Mouse (Mus musculus): ENCODE results near the gene Mfsd13b. TPM values are rescaled to one million over a fixed set of nuclear protein-coding genes. Genes with fewer than 3 reads are reported as not detected.
"Not testable (repeated sequence)": the region's sequence is repeated elsewhere in the genome, so short reads cannot be mapped to it uniquely, and the experiment has no call there.

Mfsd13b gene
- polyA plus RNA-seq, 1 experiment from 2014 or later = 0.11 TPM

- TF ChIP-seq EP300 (IDR thresholded peaks at IDR 0.05) (no peak), CTCF (IDR thresholded peaks at IDR 0.05) (no peak)
- no peak for ATAC-seq
- Histone ChIP-seq H3K4me3 (ENCODE audit: low read depth, low read length) (no peak overlapping the region), H3K4me2 (replicated peaks; ENCODE audit: low read depth, low read length) (no peak overlapping the region), H3K9me3 (ENCODE audit: low read length) (no peaks in the 10 kb centered on the region), H3K27me3 (replicated peaks; ENCODE audit: insufficient read depth, low read length) (no peaks in the 10 kb centered on the region), H3K27ac (ENCODE audit: low read length) (no peak overlapping the region), H3K4me1 (ENCODE audit: insufficient read depth, low read depth, low read length) (no peaks in the 10 kb centered on the region), H3K36me3 (ENCODE audit: insufficient read depth, low read length) (no peaks in the 10 kb centered on the region; the same call in 1 of the 2 replicates), H3K9ac (replicated peaks; ENCODE audit: low read depth) (no peak overlapping the region)
- no peak for DNase-seq (ENCODE audit: low spot score)
- WGBS = 54% methylated on average over 3 of the region's 3 CpGs
Measured at GRCm38 (mm10) chr7:120961893-120962292, 20.4 kb upstream of the Mfsd13b start.

DNA sequence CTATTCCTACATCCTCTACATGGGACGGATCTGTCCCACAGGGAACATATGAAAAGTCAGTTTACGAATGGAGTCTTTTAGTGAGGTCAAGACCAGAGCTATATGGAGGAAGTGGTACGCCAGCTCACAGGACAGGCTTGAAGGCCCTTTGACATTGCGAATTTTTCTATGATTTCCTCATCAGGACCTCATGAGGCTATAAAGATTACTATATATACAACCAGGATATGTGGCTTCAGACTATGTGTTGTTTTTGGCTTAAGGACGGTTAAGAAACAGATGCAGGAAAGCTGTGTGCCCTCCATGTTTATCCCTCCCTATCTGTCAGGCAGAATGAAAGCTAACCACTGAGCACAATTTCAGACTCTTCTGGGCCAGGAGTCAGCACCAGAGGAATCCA, 19.2 kb upstream of the Mfsd13b start:
- TF ChIP-seq EP300 (IDR thresholded peaks at IDR 0.05) = no peak
- TF ChIP-seq CTCF (IDR thresholded peaks at IDR 0.05) = no peak
- Histone ChIP-seq H3K4me1 (ENCODE audit: insufficient read depth, low read depth, low read length) (no peaks in the 10 kb centered on the region), H3K4me3 (ENCODE audit: low read depth, low read length) (no peak overlapping the region), H3K27ac (ENCODE audit: low read length) (no peak overlapping the region), H3K4me2 (replicated peaks; ENCODE audit: low read depth, low read length) (no peak overlapping the region), H3K36me3 (ENCODE audit: insufficient read depth, low read length) (no peaks in the 10 kb centered on the region), H3K27me3 (replicated peaks; ENCODE audit: insufficient read depth, low read length) (no peaks in the 10 kb centered on the region), H3K9ac (replicated peaks; ENCODE audit: low read depth) (no peak overlapping the region), H3K9me3 (ENCODE audit: low read length) (no peaks in the 10 kb centered on the region)
- 66% methylated on average over 5 of the region's 5 CpGs for whole genome bisulfite sequencing
- no peak for DNase-seq (ENCODE audit: low spot score)
- ATAC-seq = no peak

GRCm38 (mm10) chr7:120969221-120969620, 13.1 kb upstream of the Mfsd13b start:
- H3K27ac ChIP-seq (ENCODE audit: low read length) = no peak overlapping the region
- ATAC-seq (no peak), DNase-seq (ENCODE audit: low spot score) (no peak)
- no peak for TF ChIP-seq EP300 (IDR thresholded peaks at IDR 0.05)
- no peak overlapping the region for H3K4me3 ChIP-seq (ENCODE audit: low read depth, low read length)
- H3K9me3 ChIP-seq (ENCODE audit: low read length) = no peaks in the 10 kb centered on the region
- no peaks in the 10 kb centered on the region for H3K27me3 ChIP-seq (replicated peaks; ENCODE audit: insufficient read depth, low read length)
- H3K9ac ChIP-seq (replicated peaks; ENCODE audit: low read depth) = no peak overlapping the region
- 53% methylated on average over 7 of the region's 7 CpGs for WGBS
- H3K4me2 ChIP-seq (replicated peaks; ENCODE audit: low read depth, low read length) = no peak overlapping the region
- no peaks in the 10 kb centered on the region for H3K36me3 ChIP-seq (ENCODE audit: insufficient read depth, low read length)
- 0 out of 2 replicates have a peak, but pooled peaks cover 3% of the 10 kb centered on the region for H3K4me1 ChIP-seq (ENCODE audit: insufficient read depth, low read depth, low read length)

DNA sequence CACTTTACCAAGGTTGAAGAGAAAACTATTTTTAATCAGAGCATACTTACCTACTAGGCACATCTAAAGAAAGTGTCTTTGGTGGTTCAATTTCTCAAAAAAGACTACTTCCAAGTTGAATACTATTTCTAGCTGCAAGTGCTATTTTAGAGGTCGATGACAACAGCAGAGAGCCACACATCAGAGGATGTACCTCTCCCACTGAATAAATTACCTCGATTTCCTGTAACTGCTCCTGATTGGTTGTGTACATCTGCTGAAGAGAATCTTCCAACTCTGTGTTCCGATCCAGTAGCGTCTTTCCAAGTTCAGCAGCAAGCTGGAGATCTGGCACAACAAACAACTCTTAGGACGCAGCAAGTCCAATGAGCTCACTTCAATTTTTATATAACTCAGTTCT, 12.2 kb upstream of the Mfsd13b start:
- no peak for DNase-seq (ENCODE audit: low spot score)

GRCm38 (mm10) chr7:120972471-120972870, 9.8 kb upstream of the Mfsd13b start:
- not testable (repeated sequence) for ATAC-seq; H3K9ac ChIP-seq (replicated peaks; ENCODE audit: low read depth); H3K4me3 ChIP-seq (ENCODE audit: low read depth, low read length); DNase-seq (ENCODE audit: low spot score); H3K4me1 ChIP-seq (ENCODE audit: insufficient read depth, low read depth, low read length); H3K27ac ChIP-seq (ENCODE audit: low read length); H3K36me3 ChIP-seq (ENCODE audit: insufficient read depth, low read length); H3K27me3 ChIP-seq (replicated peaks; ENCODE audit: insufficient read depth, low read length); H3K4me2 ChIP-seq (replicated peaks; ENCODE audit: low read depth, low read length); H3K9me3 ChIP-seq (ENCODE audit: low read length)
- WGBS = 81% methylated on average over 2 of the region's 2 CpGs

More for the DNA sequence above, 12.2 kb upstream of the Mfsd13b start:
- 62% methylated on average over 5 of the region's 5 CpGs for WGBS
- no peak for ATAC-seq
- Histone ChIP-seq H3K4me2 (replicated peaks; ENCODE audit: low read depth, low read length) (no peak overlapping the region), H3K27me3 (replicated peaks; ENCODE audit: insufficient read depth, low read length) (no peaks in the 10 kb centered on the region), H3K4me3 (ENCODE audit: low read depth, low read length) (no peak overlapping the region), H3K36me3 (ENCODE audit: insufficient read depth, low read length) (no peaks in the 10 kb centered on the region), H3K9ac (replicated peaks; ENCODE audit: low read depth) (no peak overlapping the region), H3K27ac (ENCODE audit: low read length) (no peak overlapping the region), H3K4me1 (ENCODE audit: insufficient read depth, low read depth, low read length) (0 out of 2 replicates have a peak, but pooled peaks cover 3% of the 10 kb centered on the region), H3K9me3 (ENCODE audit: low read length) (no peaks in the 10 kb centered on the region)
- TF ChIP-seq EP300 (IDR thresholded peaks at IDR 0.05) (no peak), CTCF (IDR thresholded peaks at IDR 0.05) (no peak)

DNA sequence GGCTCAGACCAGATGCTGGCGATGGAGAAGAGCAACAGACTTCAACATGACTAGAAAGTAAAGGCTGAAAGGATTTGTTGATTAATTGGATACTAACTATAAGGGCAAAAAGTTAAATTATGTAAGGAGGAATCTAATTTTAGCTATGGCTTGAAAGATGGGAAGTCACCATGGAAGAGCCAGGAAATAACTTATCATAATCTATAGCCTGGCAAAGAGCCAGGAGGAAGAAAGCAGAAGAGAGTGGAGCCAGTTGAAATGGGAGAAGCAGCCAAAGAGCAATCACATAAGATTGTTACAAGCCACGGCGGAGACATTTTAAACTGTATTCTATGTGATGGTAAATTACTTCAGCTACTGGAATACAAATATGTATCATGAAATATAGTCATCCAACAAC, 8.3 kb upstream of the Mfsd13b start:
- H3K27me3 ChIP-seq (replicated peaks; ENCODE audit: insufficient read depth, low read length) = no peaks in the 10 kb centered on the region
- no peak overlapping the region for H3K4me3 ChIP-seq (ENCODE audit: low read depth, low read length)
- H3K4me1 ChIP-seq (ENCODE audit: insufficient read depth, low read depth, low read length) = peaks cover 7% of the 10 kb centered on the region; the same call in 1 of the 2 replicates
- no peak overlapping the region for H3K27ac ChIP-seq (ENCODE audit: low read length)
- TF ChIP-seq EP300 (IDR thresholded peaks at IDR 0.05) (no peak), CTCF (IDR thresholded peaks at IDR 0.05) (no peak)
- no peaks in the 10 kb centered on the region for H3K36me3 ChIP-seq (ENCODE audit: insufficient read depth, low read length)
- ATAC-seq = no peak
- H3K4me2 ChIP-seq (replicated peaks; ENCODE audit: low read depth, low read length) = no peak overlapping the region
- WGBS = 51% methylated on average over 3 of the region's 3 CpGs
- DNase-seq (ENCODE audit: low spot score) = peak; percentile 17
- H3K9ac ChIP-seq (replicated peaks; ENCODE audit: low read depth) = no peak overlapping the region
- H3K9me3 ChIP-seq (ENCODE audit: low read length) = no peaks in the 10 kb centered on the region

DNA sequence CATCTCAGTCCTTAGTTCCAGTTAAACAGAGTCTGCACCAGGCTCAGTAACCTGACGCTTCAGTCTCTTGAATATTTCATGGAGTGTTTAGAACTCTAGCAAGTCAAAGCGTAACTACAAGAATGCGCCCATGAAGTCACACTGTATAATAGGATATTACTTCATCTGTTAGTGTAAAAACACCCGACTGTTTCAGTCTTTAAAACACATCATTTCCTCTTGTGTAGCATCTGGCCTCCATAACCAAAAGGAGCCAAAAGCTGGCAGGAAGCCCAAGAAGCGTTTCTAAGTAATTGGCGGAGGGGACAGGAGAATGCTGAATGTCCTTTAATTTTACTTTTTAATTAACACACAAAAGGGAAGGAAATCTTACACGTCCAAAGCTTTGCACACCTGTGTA, 5.2 kb upstream of the Mfsd13b start:
- no peak overlapping the region; the same call in 1 of the 2 replicates for H3K27ac ChIP-seq (ENCODE audit: low read length)
- H3K27me3 ChIP-seq (replicated peaks; ENCODE audit: insufficient read depth, low read length) = no peaks in the 10 kb centered on the region
- H3K9ac ChIP-seq (replicated peaks; ENCODE audit: low read depth) = no peak overlapping the region
- DNase-seq (ENCODE audit: low spot score) (peak; percentile 86), ATAC-seq (peak; percentile 77)
- peaks cover 7% of the 10 kb centered on the region; the same call in 1 of the 2 replicates for H3K4me1 ChIP-seq (ENCODE audit: insufficient read depth, low read depth, low read length)
- TF ChIP-seq CTCF (IDR thresholded peaks at IDR 0.05) (no peak), EP300 (IDR thresholded peaks at IDR 0.05) (peak; percentile 51)
- no peaks in the 10 kb centered on the region for H3K36me3 ChIP-seq (ENCODE audit: insufficient read depth, low read length)
- H3K9me3 ChIP-seq (ENCODE audit: low read length) = no peaks in the 10 kb centered on the region
- WGBS = 30% methylated on average over 7 of the region's 7 CpGs
- no peak overlapping the region for H3K4me3 ChIP-seq (ENCODE audit: low read depth, low read length)
- no peak overlapping the region for H3K4me2 ChIP-seq (replicated peaks; ENCODE audit: low read depth, low read length)
